Mouse (Mus musculus): ENCODE results near the gene Eef1akmt2.

Gene Eef1akmt2

GRCm38 (mm10) chr7:132786522-132786921 lies 66.0 kb downstream of the Eef1akmt2 start:
- DNase-seq: peak; percentile 43

- peak; percentile 34 for DNase-seq
These were observed 66.5 kb downstream of the Eef1akmt2 start for GRCm38 (mm10) chr7:132786011-132786410.

DNA sequence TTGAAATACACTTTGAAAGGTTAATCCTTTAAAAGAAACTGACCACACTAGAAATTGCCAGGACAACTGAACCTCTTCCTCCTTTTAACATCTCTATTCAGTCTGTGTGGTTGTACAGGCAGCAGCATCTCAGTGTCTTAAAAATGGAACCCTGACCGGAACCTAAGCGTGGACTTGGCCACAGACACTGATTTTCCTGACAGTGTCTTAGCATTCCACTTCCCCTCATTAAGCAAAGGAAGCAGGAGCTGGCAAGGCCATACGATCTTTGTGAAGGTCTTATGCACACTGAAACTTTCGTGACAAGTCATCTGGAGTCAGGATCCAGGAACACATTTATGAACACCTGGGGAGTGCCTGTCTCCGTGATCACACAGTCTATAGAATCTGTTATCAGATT lies 68.4 kb downstream of the Eef1akmt2 start:
- no peak for DNase-seq

GRCm38 (mm10) chr7:132781850-132782249 lies 70.6 kb downstream of the Eef1akmt2 start:
- peak; percentile 52 for DNase-seq

- DNase-seq: peak; percentile 43
These were observed 71.2 kb downstream of the Eef1akmt2 start for GRCm38 (mm10) chr7:132781130-132781814.

GRCm38 (mm10) chr7:132780611-132781010 lies 71.9 kb downstream of the Eef1akmt2 start:
- DNase-seq: peak; percentile 53

GRCm38 (mm10) chr7:132778630-132779029 lies 73.8 kb downstream of the Eef1akmt2 start:
- no peak for DNase-seq

DNA sequence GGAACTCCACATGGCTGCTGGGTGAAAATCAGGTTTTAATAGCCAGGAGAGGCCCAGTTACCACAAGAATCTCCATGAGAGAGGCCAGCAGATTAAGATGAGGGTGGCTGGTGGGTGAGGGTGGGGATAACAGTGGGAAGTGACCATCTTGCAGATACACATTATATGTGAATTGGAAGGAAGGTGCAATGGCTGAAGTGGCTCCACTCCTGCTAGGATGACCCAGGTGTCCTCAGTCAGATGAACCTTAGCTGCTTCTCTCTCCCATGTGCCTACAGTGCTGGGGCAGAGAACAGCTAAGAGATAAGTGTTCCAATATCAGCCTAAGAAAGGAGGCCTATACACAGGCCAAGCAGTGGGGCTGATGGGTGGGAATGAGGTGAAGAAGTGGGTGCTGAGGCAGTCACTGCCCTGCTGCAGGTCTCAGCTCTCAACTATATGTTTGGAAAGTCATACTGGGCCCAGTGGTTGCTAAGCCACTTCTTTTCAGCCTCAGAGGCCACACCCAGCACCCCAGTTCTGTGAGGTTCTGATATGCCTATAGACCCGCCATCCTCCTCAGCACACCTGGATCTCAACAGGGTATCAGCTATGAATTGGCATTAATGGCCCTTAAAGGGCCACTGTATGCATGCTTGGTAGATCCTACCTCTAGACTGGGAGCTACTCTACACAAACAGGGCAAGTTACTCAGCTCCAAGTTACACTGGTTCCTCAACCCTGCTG lies 74.6 kb downstream of the Eef1akmt2 start:
- no peak for DNase-seq

All from retina, postnatal 1 day (tissue).